Mouse (Mus musculus): ENCODE measurements around the gene Rnase11.

DNA sequence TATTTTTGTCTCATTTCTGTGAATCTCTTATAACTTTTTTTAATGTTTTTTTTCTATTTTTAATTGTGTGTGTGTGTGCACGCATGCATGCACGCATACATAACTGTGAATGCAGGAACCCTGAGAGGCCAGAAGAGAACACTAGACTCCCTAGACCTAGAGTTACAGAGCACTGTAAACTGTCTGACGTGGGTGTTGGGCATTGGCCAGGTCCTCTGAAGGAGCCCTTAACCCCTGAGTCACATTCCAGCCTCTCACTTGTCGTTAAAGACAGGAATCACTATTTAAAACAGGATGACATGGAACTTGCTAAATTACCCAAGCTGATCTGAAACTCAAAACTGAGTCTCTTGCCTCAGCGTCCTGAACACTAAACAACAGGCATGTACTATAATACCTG, 2.0 kb upstream of the Rnase11 start:
- TF ChIP-seq ZNF384 (IDR thresholded peaks at IDR 0.05; ENCODE audit: low read depth, low read length) (no peak), HCFC1 (IDR thresholded peaks at IDR 0.05; ENCODE audit: borderline replicate concordance, insufficient read depth, low read length) (no peak)
